Mouse (Mus musculus): ENCODE measurements around the gene Acot1. TPM values are rescaled to one million over a fixed set of nuclear protein-coding genes. Genes with fewer than 3 reads are reported as not detected.

Gene Acot1
- total RNA-seq (2014; fragmentation: Nextera tagmentation), result not detected in 2 replicates
- total RNA-seq (2017), result 4.4 and 5.9 TPM in 2 replicates

- ATAC-seq (replicated peaks; ENCODE audit: low FRiP score, low TSS enrichment, poor library complexity, severe bottlenecking), result peak; percentile 59
These were observed at the start of gene Acot1 for GRCm38 (mm10) chr12:84009171-84009965. TSS of gene Acot1 (plus strand) at chr12:84009490.

DNA sequence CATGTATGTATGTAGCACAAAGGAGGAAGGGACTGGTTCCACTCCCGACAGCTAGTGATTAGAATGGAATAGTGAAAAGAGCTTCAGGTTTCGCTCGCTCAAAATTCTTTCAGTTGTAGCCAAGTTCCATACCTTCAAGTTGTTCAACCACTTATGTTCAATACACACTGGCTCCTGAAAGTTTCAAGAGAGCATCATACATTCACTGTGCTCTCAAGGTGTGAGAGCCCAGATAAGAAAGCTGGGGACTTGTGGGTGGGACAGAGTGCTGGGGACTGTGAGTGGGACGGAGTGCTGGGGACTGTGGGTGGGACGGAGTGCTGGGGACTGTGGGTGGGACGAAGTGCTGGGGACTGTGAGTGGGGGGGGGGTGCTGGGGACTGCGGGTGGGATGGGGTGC, 44.1 kb upstream of the Acot1 start:
- no peak for ATAC-seq (replicated peaks; ENCODE audit: low FRiP score, low TSS enrichment, poor library complexity, severe bottlenecking)

DNA sequence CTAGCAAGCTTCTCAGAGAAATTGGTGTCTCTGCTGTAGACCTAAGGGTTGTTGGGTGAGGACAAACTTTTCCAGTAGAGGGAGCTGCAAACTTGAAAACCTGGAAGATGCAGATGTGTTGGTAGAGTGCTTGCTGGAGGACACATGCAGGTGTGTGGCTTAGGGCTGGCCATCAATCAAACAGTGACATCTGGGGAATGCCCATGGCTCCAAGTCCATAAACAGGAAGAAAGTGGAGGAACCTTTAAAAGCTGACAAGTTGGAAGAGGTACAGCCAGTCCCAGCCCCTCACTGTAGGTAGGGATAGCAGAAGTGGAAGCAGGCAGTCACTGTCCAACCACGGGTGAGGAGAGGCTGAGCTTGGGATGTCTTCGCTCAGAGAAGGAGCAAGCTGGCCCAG, 37.2 kb upstream of the Acot1 start:
- peak; percentile 70; the same call in 1 of the 2 replicates for ATAC-seq (replicated peaks; ENCODE audit: low FRiP score, low TSS enrichment, poor library complexity, severe bottlenecking)

DNA sequence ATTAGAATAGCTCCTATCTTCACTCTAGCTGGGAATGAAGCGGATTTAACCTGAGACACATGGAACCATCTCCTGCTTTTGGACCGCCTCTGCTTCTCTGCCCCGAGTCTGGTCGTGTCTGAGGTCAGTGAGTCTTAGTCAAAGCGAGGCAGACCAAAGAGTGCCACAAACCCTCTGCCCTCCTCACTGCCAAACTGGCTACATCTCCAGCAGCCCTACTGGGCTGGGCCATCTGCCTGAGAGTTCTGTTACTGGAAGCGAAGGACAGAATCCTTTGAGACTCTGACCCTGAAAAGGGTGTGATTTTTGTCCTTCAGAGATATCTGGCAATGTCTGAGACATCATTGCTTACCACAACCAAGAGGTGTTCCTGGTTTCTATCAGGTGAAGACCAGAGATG, 30.4 kb upstream of the Acot1 start:
- ATAC-seq (replicated peaks; ENCODE audit: low FRiP score, low TSS enrichment, poor library complexity, severe bottlenecking), result no peak

DNA sequence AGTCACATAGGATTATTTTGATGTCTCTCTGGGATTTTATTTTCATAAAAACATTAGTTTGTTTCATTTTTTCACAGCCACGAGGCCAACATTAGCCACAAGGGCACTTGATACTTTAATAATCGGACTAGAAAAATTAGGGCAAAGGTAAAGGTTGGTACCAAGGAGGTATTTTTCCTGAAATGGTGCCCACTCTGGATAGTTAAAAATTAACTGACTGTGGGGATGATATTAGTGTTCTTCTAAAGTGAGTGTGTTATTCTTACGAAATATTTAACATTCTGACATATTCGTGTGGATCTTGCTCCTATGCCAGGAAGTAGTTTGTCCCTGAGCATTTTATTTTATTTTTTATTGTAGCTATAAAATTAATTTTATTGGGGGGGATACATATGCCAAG, 27.7 kb upstream of the Acot1 start:
- ATAC-seq (replicated peaks; ENCODE audit: low FRiP score, low TSS enrichment, poor library complexity, severe bottlenecking), result no peak

DNA sequence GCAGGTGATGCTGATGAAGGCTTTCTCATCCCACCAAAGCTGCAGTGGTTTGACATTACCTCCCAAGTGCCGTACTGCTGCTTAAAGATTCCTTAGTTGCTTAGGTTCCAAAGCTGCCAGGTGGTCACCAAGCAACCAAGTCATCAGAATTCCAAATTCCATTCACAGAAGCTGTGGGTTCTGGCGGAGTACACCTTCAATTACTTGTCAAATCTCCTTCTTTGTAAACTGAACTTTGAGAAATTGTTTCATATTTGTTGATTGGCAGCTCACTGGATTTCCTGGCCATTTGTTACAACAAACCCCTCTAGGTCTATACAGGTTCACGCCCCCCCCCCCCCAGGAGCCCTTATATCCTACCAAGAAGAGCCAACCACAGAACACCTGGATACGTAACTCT, 24.5 kb upstream of the Acot1 start, which contains the start of gene Heatr4:
TSS of gene Heatr4 (minus strand) at position 101 of the 400 bp plus-strand sequence.
- no peak for ATAC-seq (replicated peaks; ENCODE audit: low FRiP score, low TSS enrichment, poor library complexity, severe bottlenecking)

GRCm38 (mm10) chr12:83987242-83987582, 22.1 kb upstream of the Acot1 start:
- peak; percentile 15; the same call in 1 of the 2 replicates for ATAC-seq (replicated peaks; ENCODE audit: low FRiP score, low TSS enrichment, poor library complexity, severe bottlenecking)

GRCm38 (mm10) chr12:83987583-83988441, 21.5 kb upstream of the Acot1 start, which contains the start of gene Acot2:
TSS of gene Acot2 (plus strand) at chr12:83987861.
- peak; percentile 91 for ATAC-seq (replicated peaks; ENCODE audit: low FRiP score, low TSS enrichment, poor library complexity, severe bottlenecking)

DNA sequence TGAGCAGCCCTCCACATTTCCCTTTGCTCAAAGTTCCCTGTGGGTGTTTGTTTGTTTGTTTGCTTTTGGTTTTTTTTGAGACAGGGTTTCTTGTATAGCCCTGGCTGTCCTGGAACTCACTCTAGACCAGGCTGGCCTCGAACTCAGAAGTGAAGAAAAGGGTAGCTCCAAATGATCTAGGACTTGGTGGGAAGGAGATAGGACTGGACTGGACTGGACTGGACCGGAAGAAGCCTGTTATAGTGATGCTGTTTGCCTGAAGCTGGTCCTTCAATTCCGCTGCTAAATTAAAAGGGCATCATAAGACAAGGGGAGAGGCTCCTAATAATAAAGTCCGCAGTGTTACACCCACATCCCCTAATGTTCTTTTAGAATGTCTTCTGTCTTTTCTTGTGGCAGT, 20.8 kb upstream of the Acot1 start:
- no peak for ATAC-seq (replicated peaks; ENCODE audit: low FRiP score, low TSS enrichment, poor library complexity, severe bottlenecking)

DNA sequence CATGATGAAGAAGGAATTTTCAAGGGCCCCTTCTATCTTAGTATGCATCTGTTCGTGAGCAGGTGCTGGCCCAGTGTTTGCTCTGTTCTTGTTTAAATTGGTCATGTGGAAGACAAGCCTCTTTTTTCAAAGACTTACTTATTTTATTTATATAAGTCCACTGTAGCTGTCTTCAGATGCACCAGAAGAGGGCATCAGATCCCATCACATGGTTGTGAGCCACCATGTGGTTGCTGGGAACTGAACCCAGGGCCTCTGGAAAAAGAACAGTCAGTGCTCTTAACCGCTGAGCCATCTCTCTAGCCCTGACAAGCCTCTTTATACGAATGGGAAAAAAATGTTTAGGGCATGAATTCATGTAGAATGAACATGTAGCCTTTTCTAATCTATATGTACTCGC, 19.9 kb upstream of the Acot1 start:
- no peak for ATAC-seq (replicated peaks; ENCODE audit: low FRiP score, low TSS enrichment, poor library complexity, severe bottlenecking)

GRCm38 (mm10) chr12:83997221-83997620, 12.1 kb upstream of the Acot1 start:
- no peak for ATAC-seq (replicated peaks; ENCODE audit: low FRiP score, low TSS enrichment, poor library complexity, severe bottlenecking)

DNA sequence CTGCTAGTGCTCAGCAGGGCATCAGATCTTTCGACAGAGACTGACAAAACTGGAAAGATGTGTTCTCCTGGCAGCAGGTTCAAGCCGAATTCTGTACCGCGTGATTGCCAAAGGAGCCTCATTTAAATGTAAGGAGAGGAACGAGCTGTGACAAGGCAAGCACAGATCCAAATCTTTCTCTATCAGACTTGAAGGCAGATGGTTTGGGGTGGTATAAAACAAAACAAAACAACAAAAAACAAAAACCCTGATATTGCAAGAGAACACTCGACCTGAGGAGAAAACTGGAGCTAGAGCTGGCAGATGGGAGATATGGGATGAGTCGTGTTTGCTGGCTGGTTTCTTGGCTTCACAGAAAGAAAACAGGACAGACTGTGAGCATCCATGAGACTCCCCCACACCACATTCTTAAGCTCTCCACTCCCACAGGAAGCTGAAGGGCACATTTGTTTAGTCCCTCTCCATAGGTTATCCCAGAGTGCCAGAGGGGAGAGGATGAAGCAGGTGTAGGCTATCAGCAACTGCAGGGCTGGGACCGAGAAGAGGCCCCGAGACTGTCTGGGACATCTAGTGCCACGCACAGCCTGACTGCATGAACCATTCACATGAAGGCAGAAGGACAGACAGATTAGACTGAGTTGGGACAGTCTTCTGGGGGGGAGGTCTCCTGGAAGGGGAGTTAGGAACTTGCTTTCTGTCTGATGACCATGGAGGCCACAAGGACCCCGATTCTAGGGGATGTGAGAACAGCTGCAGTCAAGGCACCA, 10.8 kb upstream of the Acot1 start:
- ATAC-seq (replicated peaks; ENCODE audit: low FRiP score, low TSS enrichment, poor library complexity, severe bottlenecking), result peak; percentile 60; the same call in 1 of the 2 replicates

DNA sequence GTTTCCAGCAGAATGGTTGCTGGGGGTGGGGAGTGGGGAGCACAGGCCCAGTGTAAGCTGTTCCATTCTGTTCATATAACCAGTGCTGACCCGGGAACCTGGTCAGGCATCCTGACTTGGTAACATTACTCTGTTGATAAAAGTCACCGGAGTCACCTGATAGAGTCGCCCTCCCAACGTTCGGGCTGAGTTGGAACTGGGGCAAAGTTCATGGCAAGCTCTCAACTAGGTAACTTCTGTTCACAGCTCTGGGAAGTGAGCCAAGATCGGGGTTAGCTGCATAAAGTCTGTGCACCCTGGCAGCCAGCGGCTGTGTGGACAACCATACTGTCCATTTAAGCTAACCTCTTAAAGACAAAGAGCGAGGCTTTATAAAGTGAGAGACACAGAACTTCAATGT, 10.1 kb upstream of the Acot1 start:
- ATAC-seq (replicated peaks; ENCODE audit: low FRiP score, low TSS enrichment, poor library complexity, severe bottlenecking), result peak; percentile 76

GRCm38 (mm10) chr12:84000418-84000817, 8.9 kb upstream of the Acot1 start:
- ATAC-seq (replicated peaks; ENCODE audit: low FRiP score, low TSS enrichment, poor library complexity, severe bottlenecking), result no peak

- no peak for ATAC-seq (replicated peaks; ENCODE audit: low FRiP score, low TSS enrichment, poor library complexity, severe bottlenecking)
These were observed 5.4 kb upstream of the Acot1 start for GRCm38 (mm10) chr12:84003866-84004265.

- ATAC-seq (replicated peaks; ENCODE audit: low FRiP score, low TSS enrichment, poor library complexity, severe bottlenecking), result no peak
These were observed 1.0 kb upstream of the Acot1 start for GRCm38 (mm10) chr12:84008251-84008650.

DNA sequence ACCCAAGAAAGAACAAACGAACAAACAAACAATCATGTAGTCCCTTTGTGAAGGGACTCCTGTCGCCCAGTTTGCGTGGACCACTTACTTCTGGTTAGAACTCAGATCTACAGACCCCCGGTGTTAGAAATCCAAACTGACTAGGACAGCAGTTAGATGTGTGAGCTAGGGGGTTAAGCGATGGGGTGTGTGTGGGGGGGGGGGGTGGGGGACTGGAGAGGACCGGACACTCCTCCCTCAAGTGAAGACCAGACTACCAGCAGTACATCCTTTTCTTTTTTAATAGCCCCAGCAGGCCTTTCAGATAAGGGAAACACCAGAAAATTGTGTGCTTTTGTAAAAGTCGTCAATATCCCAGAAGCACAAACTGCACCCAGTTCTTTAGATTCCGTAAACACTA, 561 bp upstream of the Acot1 start:
- ATAC-seq (replicated peaks; ENCODE audit: low FRiP score, low TSS enrichment, poor library complexity, severe bottlenecking), result no peak

DNA sequence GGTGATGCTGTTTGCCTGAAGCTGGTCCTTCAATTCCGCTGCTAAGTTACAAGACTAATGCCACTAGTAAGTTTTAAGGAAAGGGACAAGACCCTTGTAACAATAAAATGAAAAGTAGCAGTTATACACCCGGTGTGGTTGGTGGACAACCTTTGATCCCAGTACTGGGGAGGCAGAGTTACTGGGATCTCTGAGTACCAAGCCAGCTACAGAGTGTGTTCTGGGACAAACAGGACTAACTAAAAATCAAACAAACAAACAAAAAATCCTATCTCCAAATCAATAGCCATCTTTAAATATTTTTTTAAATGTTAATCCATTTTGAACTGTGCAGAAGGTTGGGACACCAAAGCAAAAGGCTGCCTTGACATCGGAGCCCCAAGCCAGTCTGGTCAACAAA, 911 bp downstream of the Acot1 start:
- no peak for ATAC-seq (replicated peaks; ENCODE audit: low FRiP score, low TSS enrichment, poor library complexity, severe bottlenecking)

GRCm38 (mm10) chr12:84011251-84012040, 2.2 kb downstream of the Acot1 start:
- ATAC-seq (replicated peaks; ENCODE audit: low FRiP score, low TSS enrichment, poor library complexity, severe bottlenecking), result no peak

Data from megakaryocyte-erythroid progenitor cell, adult 5-6 weeks (primary cell).